Mouse (Mus musculus) large intestine, adult 2 months (tissue): ENCODE data around the gene Wnt8b. TPM values are rescaled to one million over a fixed set of nuclear protein-coding genes. Genes with fewer than 3 reads are reported as not detected.
A peak's percentile ranks its signal among the peaks of the same experiment; 100 is the strongest.

ENCODE experiments used
- DNase-seq: peaks from one replicate; pipeline ENCODE4 v3.0.0-alpha.2; 2012; ENCODE audit warnings: low read depth, low spot score
- WGBS: fragments of 180-500 bp; shearing (Covaris S2); methylation state at CpG from one replicate; pipeline ENCODE4 v1.1.7; 2018; 5-methylcytosine and 5-hydroxymethylcytosine counted together
- polyA plus RNA-seq: library from polyadenylated mRNA; depleted of rRNA; stranded (reverse); fragments of >200 nt; gene quantifications from 2 replicates; pipeline ENCODE4 v1.2.3, GENCODE M21; 2012; rRNA removed

The Wnt8b gene
- polyA plus RNA-seq, 1 experiment = 0.02 TPM

- no peak for DNase-seq
- WGBS = 92% methylated on average over 4 of the region's 4 CpGs
Measured at GRCm38 (mm10) chr19:44552731-44553130, 59.5 kb downstream of the Wnt8b start, which contains the start of gene Gm20538. Gene Gm20538 (minus strand): TSS chr19:44552831.

DNA sequence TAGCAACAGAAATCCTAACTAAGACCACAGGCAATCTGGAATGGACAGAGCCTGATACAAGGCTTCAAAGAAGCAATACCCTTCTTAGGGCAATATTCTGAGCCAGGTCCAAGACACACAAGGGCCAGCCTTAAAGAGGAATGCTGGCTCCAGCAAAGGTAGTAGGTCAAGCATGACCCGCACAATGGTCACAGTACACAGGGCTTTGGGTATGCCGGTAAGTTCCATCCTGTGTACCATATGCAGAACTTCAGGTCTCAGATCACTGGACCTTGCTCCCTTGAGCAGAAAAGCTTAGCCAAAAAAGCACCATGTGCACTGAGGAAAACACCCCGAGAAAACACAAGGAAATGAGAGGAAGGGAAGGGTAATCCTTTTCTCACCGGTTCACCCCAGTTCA is 60.0 kb downstream of the Wnt8b start:
- DNase-seq = no peak
- WGBS = 91% methylated on average over 4 of the region's 4 CpGs

DNA sequence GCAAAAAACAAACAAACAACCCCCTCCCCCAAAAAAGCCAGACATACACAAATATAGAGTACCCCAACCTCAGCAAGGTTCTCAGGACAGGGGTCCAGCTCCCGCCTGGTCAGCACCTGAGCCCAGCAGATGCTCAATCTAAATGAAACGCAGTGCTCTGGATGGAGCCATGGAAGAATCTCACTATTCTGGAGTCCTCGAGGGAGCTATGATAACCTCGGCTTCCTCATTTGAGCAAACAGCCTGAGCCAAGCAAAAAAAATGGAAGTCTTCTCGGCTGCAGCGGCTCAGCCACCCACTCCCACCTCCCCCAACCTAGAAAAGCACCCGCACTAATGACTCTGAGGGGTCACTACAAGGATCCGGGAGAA is 61.2 kb downstream of the Wnt8b start:
- DNase-seq = no peak
- WGBS = 2% methylated on average over 8 of the region's 8 CpGs

- DNase-seq = peak; percentile 67
- under 1% methylated on average over 50 of the region's 50 CpGs for WGBS
Measured at GRCm38 (mm10) chr19:44554861-44555590, 61.8 kb downstream of the Wnt8b start, which contains the start of gene Ndufb8. Gene Ndufb8 (minus strand): TSS chr19:44555440.

DNA sequence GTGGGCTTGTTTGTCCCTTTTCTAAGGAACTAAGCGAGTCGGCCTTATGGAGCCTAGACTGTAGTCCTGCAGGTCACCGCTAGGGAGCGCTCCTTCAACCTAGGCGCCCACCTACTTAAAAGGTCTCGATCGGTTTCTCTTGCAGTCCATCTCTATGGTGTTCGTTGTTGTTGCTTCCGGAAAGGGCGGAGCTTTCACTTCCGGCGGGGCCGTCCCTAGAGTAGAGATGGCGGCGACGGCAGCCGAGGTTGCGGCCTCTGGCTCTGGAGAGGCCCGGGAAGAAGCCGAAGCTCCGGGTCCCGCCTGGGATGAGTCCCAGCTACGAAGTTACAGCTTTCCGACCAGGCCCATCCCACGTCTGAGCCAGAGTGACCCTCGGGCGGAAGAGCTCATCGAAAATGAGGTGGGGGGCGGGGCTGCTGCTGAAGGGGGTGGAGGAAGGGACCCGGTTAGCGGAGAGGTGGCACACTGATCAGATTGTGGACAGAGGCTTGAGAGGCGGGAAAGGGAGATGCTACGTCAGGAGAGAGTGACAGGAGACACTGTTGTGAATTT is 69.5 kb downstream of the Wnt8b start, which contains the start of gene Hif1an:
Hif1an (plus strand) TSS at position 199 of the 555 bp plus-strand sequence.
- under 1% methylated on average over 33 of the region's 33 CpGs for WGBS
- DNase-seq = peak; percentile 97

Other genes with a start within 250 kb of the Wnt8b start
- 71.3 and 91.7 TPM in 2 replicates for gene Scd2, start 199.8 kb upstream of the Wnt8b start, polyA plus RNA-seq
- 0.25 and 0.34 TPM in 2 replicates for gene Scd4, start 160.4 kb upstream of the Wnt8b start, polyA plus RNA-seq
- gene Scd1, start 85.6 kb upstream of the Wnt8b start, polyA plus RNA-seq = 98.0 and 287 TPM in 2 replicates
- 0.68 and 1.0 TPM in 2 replicates for gene Sec31b, start 52.4 kb downstream of the Wnt8b start, polyA plus RNA-seq
- gene Gm20538, start 59.4 kb downstream of the Wnt8b start, polyA plus RNA-seq = not detected in 2 replicates
- 609 and 634 TPM in 2 replicates for gene Ndufb8, start 62.0 kb downstream of the Wnt8b start, polyA plus RNA-seq
- 14.8 and 16.6 TPM in 2 replicates for gene Hif1an, start 69.4 kb downstream of the Wnt8b start, polyA plus RNA-seq